Mouse (Mus musculus): ENCODE results near the gene Gtpbp4.
"Not testable (repeated sequence)": the region's sequence is repeated elsewhere in the genome, so short reads cannot be mapped to it uniquely, and the experiment has no call there.

The Gtpbp4 gene

DNA sequence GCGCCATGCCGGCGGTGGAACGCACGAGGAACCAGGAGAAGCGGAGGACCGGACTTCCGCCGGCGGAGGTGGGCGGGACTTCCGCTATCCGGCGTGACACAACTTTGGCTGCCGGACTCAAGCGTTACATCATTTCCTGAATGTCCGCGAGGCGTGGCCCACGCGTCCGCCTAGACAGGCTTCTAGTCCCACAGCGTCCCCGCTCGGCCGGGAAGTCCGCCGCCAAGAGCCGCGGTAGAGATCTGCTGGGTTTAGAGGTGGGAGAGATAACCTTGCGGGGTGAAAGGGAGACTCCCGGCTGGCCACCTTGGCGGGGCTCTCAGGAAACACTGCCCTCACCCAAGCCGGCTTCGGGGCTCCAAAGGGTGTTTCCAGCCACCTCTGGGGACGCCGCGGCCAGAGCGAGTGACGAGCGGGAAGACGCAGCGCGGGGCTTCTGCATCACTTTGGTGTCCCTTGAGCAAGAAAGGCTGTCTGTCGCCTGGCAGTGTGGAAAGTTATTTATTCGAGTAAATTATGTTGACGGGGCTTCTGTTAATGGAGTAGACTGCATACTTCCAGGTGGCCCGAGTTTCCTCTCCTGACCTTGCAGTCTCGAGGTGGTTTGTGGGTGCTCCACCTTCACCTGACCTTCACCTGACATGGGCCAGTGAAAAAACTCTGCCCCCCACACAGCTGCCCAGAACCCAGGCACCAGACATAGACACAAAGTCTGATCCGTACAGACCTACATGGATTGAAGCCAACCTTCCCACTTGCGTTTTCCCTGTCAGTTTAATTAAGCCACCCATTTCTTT, at the start of gene Gtpbp4:
Gtpbp4 (minus strand) TSS at position 94 of the 797 bp plus-strand sequence.
- in situ Hi-C loops (cut with MboI, MseI), result no loop called here

DNA sequence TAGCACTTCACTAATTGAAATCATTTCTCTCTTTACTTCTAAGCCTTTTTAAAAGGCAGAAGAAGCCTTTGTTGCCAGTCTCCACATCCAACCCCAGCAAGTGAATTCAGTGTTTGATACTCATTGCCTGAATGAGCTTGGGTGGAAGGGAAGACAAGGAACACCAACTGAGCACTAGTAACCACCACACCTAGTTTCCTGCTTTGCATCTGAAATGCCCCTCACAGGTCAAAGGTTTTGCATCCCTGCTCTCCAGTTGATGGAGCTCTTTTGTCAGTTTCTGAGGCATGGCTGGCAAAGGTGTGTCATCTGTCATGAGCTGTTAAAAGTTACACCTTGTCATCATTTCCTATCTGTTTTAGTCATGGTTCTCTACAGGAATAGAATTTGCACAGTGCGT, 48.8 kb upstream of the Gtpbp4 start:
- in situ Hi-C loops (cut with MboI, MseI), result no loop called here

DNA sequence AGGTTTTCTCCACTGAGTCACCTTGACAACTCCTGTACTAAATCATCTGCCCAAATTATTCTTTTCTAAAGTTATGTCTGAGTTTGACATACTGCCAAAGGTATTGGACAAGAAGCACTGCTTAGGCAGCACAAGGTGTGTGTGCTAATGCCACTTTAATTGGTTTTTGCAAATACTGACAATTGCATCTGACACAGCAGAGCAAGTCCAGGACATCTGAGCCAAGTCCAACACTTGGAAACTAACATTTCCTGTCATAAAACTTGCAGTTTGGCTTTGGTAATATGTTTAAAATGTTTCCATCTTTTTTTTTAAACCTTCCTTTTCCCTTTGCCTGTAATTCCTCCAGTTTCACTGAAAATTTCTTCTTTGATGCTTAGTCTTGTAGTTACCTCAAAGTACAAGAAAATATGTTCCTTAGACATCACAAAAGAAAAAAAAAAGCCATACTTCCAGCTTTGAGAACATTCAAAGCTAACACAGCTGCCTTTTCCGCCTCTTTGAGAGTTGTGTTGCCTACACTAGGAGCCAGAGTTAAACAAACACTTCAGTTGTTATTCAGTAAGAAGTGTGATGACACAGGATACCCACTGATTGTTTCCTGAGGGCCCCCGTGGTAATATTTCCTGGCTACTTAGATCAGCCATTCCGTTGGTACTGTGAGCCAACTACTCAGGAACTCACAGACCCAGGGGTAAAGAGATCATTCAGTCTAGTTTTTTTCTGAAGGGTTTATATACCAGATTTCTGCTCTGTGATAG, 47.6 kb upstream of the Gtpbp4 start:
- in situ Hi-C loops (cut with MboI, MseI), result no loop called here

DNA sequence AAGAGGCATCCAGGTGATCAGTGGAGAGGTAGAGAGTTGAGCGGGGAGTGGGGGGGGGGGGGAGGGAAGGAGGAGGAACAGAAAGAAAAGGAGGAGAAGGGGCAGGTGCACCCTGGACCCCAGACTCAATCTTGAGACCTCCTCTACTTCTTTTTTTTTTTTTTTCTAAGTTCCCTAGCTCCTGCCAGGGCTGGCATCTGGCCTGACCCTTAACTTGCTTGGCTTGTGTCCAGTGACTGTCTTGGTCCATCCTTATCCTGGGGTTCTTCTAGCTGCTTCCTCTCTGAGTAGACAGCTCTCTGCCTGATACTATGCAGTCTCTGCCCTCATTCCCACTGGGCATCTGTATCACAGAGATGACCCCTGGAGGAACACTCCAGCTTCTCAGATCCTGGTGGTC, 44.7 kb upstream of the Gtpbp4 start:
- in situ Hi-C loops (cut with MboI, MseI), result no loop called here

GRCm38 (mm10) chr13:9031996-9032661, 36.2 kb upstream of the Gtpbp4 start:
- in situ Hi-C loops (cut with MboI, MseI), result no loop called here

DNA sequence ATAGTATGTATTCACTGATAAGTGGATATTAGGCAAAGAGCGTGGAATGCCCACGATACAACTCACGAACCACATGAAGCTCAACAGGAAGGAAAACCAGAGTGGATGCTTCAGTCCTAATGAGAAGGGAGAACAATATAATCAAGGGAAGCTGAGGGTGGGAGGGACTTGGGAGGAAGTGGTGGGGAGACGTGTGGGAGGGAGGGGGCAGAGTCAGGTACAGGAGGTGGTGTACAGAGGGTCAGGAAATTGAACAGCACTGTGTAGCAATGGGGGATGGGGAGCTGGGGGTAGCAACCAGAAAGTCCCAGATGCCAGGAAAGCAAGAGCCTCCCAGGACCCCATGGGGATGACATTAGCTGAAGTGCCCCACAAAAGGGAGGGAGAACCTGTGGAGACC, 34.5 kb upstream of the Gtpbp4 start:
- in situ Hi-C loops (cut with MboI, MseI), result no loop called here

- in situ Hi-C loops (cut with MboI, MseI), result no loop called here
Observed at GRCm38 (mm10) chr13:9027251-9027650, 31.4 kb upstream of the Gtpbp4 start.

- in situ Hi-C loops (cut with MboI, MseI), result no loop called here
Observed at GRCm38 (mm10) chr13:9022623-9023022, 26.7 kb upstream of the Gtpbp4 start.

- in situ Hi-C loops (cut with MboI, MseI), result no loop called here
Observed at GRCm38 (mm10) chr13:9021556-9021955, 25.7 kb upstream of the Gtpbp4 start.

DNA sequence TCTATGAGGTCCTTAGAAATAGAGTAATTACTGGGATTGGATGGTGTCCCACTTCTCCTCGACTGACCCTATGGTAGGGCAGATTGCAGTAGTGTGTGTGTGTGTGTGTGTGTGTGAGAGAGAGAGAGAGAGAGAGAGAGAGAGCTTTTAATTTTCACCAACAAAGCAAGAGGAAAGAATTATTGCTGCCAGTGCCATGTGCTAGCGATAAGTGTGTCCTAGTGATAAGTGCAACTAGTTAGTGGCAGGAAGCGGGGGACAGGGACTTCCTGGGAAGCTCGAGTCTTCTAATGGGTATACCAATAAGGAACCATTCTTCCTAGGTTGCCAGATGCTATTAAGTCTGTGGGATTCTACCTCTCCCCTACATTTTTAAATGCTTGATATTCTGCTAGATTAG, 23.8 kb upstream of the Gtpbp4 start:
- in situ Hi-C loops (cut with MboI, MseI), result no loop called here

GRCm38 (mm10) chr13:9018974-9019587, 23.2 kb upstream of the Gtpbp4 start:
- in situ Hi-C loops (cut with MboI, MseI), result no loop called here

GRCm38 (mm10) chr13:9017190-9017589, 21.3 kb upstream of the Gtpbp4 start:
- in situ Hi-C loops (cut with MboI, MseI), result no loop called here

DNA sequence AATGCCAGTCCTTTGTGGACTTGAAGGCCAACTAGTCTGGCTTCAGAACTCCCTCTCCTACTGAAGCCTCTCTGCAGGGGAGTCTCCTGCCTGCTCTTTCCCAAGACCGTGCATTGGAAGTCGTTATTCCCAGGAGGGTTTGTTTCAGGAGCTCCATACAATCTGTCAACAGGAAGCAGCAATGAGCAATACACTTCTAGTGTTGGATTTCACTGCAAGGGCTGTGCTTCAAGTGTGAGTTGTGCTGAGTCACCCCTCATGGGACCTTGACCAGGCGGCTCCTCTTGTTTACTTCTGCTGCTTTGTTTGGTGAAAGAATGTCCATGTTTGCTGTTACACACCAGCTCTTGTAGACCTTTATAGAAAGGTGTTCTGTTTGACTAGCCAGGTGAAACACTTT, 18.5 kb upstream of the Gtpbp4 start:
- in situ Hi-C loops (cut with MboI, MseI), result loop anchor here (5.0 kb wide), 1 partner anchor 767 kb away; no protein-coding TSS in a partner anchor

- in situ Hi-C loops (cut with MboI, MseI), result loop anchor here (5.0 kb wide), 1 partner anchor 766 kb away; no protein-coding TSS in a partner anchor
Observed at GRCm38 (mm10) chr13:9013483-9013882, 17.6 kb upstream of the Gtpbp4 start.

GRCm38 (mm10) chr13:9011596-9012350, 15.9 kb upstream of the Gtpbp4 start:
- in situ Hi-C loops (cut with MboI, MseI), result loop anchor here (5.0 kb wide), 1 partner anchor 764 kb away; no protein-coding TSS in a partner anchor

DNA sequence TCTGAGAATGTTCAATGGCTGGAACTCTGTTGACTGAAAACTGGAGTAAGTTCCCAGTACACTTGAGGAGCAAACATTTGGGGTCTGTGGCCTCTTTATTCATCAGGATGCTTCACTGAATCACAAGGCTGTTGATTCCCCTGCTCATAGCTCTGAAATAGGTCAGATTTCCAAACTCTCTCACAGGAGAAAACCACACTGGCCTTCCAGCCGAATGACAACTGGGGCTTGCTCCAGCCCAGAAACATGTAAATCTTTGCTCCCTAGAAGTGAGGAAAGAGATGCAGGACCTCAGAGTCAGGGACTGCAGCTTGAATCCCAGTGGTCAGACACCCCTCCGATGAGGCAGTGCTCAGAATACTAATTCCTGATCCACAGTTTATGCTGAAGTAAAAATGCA, 7.4 kb upstream of the Gtpbp4 start:
- in situ Hi-C loops (cut with MboI, MseI), result loop anchor here (5.0 to 10.0 kb wide), 2 partner anchors 34 to 61 kb away; no protein-coding TSS in a partner anchor

GRCm38 (mm10) chr13:8999464-8999863, 3.6 kb upstream of the Gtpbp4 start:
- in situ Hi-C loops (cut with MboI, MseI), result no loop called here

DNA sequence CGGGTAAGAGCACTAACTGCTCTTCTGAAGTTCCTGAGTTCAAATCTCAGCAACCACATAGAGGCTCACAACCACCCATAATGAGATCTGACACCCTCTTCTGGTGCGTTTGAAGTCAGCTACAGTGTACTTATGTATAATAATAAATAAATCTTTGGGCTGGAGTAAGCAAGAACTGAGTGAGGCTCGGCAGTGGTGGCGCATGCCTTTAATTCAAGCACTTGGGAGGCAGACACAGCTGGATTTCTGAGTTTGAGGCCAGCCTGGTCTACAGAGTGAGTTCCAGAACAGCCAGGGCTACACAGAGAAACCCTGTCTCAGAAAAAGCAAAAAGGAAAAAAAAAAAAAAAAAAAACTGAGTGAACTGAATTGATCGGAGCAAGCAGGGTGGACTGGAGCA, 1.3 kb upstream of the Gtpbp4 start:
- in situ Hi-C loops (cut with MboI, MseI), result not testable (repeated sequence)

- in situ Hi-C loops (cut with MboI, MseI), result no loop called here
Observed at GRCm38 (mm10) chr13:8995159-8995989, 509 bp downstream of the Gtpbp4 start.

DNA sequence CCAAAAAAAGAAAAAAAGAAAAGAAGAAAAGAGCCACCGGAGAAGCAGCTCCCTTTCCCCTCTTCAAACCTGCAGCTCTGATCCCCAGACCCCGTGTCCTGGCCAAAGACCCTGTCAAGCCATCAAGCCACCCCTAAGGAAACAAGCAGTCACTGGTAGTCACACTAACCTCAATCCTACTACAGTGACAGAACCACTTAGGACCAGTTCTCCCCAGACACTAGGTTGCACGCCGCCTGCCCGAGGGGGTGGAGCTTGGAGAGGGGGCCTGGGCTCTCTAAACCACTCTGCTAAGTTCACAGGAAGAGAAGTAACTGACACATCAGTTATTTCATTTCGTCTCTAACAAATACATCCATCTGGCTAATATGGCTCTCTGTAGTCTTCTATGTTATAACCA, 3.7 kb downstream of the Gtpbp4 start:
- in situ Hi-C loops (cut with MboI, MseI), result loop anchor here (5.0 kb wide), 2 partner anchors 100 to 105 kb away; partner anchors contain the start of genes Idi1 and Larp4b
